Mouse (Mus musculus) bone marrow macrophage, adult 2 months (primary cell): ENCODE measurements around the gene Mmp24.

Source experiments
- CTCF ChIP-seq: IDR thresholded peaks from 2 replicates; pipeline ENCODE4 v1.5.1; 2012; ENCODE audit warnings: low read depth, mild to moderate bottlenecking, low read length, moderate library complexity
- POLR2A ChIP-seq: IDR thresholded peaks from 2 replicates; pipeline ENCODE4 v1.6.1; 2012; ENCODE audit warnings: mild to moderate bottlenecking, low read depth, low read length, borderline replicate concordance

DNA sequence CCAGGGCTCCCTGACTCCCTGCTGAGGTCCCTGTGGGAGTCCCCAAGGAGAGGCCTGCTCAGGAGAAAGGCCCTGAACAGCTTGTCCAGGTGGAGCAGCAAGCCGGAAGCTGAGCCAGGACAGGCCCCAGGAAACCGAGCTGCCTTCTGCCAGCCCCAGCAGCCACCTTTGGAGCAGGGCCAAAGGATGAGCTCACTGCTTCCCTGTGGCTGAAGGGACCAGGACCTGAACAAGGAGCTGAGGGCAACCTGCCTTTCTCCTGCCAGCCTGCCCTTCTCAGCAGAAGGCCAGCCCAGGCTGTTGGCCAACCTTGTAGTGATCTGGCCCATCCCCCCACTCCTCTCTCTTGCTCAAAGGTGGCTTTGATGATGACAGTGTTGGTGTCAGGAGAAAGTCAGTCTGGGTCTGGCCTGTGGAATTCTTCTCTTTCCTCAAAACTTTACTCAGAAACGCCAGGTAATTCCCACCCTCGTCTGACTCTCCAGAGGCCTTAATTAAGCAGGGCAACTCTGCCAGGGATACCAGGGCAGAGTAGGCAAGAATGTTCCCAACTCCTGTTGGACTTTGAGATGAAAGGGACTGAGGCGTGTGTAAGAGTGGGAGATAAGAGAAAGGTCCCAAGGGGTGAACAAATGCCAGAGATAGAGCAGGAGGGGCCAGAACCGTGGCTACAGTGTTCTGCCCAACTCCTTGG lies 30.2 kb downstream of the Mmp24 start:
- TF ChIP-seq CTCF (no peak), POLR2A (no peak)
